Comparison of ENCODE assay signal across 7 mouse cellular contexts in genomic region chr6:87532953-87533710, GRCm38 (mm10). TPM values are rescaled to one million over a fixed set of nuclear protein-coding genes. Genes with fewer than 3 reads are reported as not detected.
DNase-seq lines count a peak whose midpoint lies in the region; ATAC-seq and TF ChIP-seq lines count a peak whose summit lies in the region.

Gene Arhgap25, minus strand, starts transcription at chr6:87533259.

- TF ChIP-seq CTCF in cerebellum, adult 2 months (IDR thresholded peaks at IDR 0.05; ENCODE audit: borderline replicate concordance, insufficient read depth, low read depth, low read length): no peak

- no peaks in the 10 kb centered on the region for H3K36me3 ChIP-seq in limb, embryonic 15.5 days
- H3K36me3 ChIP-seq in limb, embryonic 10.5 days: no peaks in the 10 kb centered on the region
- H3K36me3 ChIP-seq in embryonic facial prominence, embryonic 15.5 days: no peaks in the 10 kb centered on the region

- TF ChIP-seq POLR2A in cerebellum, adult 2 months (IDR thresholded peaks at IDR 0.05; ENCODE audit: borderline replicate concordance, insufficient read depth, low read length): no peak

- no peaks in the 10 kb centered on the region for H3K9me3 ChIP-seq in limb, embryonic 15.5 days
- H3K9me3 ChIP-seq in limb, embryonic 10.5 days (replicated peaks): no peaks in the 10 kb centered on the region
- no peaks in the 10 kb centered on the region for H3K9me3 ChIP-seq in embryonic facial prominence, embryonic 15.5 days (replicated peaks)

- H3K27ac ChIP-seq in limb, embryonic 15.5 days: 0 out of 2 replicates have a peak within 1 kb of the TSS, but pooled peaks have one; percentile 18
- H3K27ac ChIP-seq in limb, embryonic 10.5 days: no peak within 1 kb of the TSS
- peak within 1 kb of the TSS; percentile 65 for H3K27ac ChIP-seq in embryonic facial prominence, embryonic 15.5 days (replicated peaks)
- H3K27ac ChIP-seq in cerebellum, adult 2 months (ENCODE audit: insufficient read depth, low read length): no peak within 1 kb of the TSS

- DNase-seq in limb, embryonic 10.5 days (ENCODE audit: low spot score): no peak
- DNase-seq in lung, adult 18-20 months: peak; percentile 30 to 53
- peak; percentile 76 to 79 for DNase-seq in spleen, postnatal 36 days (ENCODE audit: low spot score in 2 of 2)
- no peak for DNase-seq in urinary bladder, postnatal 25 days (ENCODE audit: low spot score)
- no peak for DNase-seq in cerebellum, adult 2 months

- WGBS in limb, embryonic 15.5 days: 49% methylated on average over 14 of the region's 14 CpGs
- WGBS in limb, embryonic 10.5 days: 70% methylated on average over 14 of the region's 14 CpGs
- 44% methylated on average over 14 of the region's 14 CpGs for WGBS in embryonic facial prominence, embryonic 15.5 days
- WGBS in cerebellum, adult 2 months: 13% methylated on average over 14 of the region's 14 CpGs

- ATAC-seq in limb, embryonic 15.5 days (ENCODE audit: insufficient number of reproducible peaks, low FRiP score, low TSS enrichment, low read depth): no peak
- ATAC-seq in embryonic facial prominence, embryonic 15.5 days (ENCODE audit: insufficient number of reproducible peaks, low FRiP score, low TSS enrichment, low read depth): no peak

- H3K27me3 ChIP-seq in limb, embryonic 15.5 days: peaks cover 3% of the 10 kb centered on the region; the same call in 1 of the 2 replicates
- no peaks in the 10 kb centered on the region for H3K27me3 ChIP-seq in limb, embryonic 10.5 days (ENCODE audit: low read depth, poor library complexity, severe bottlenecking)
- no peaks in the 10 kb centered on the region for H3K27me3 ChIP-seq in embryonic facial prominence, embryonic 15.5 days
- no peaks in the 10 kb centered on the region for H3K27me3 ChIP-seq in cerebellum, adult 2 months (ENCODE audit: control insufficient read depth, insufficient read depth, low read length)

- H3K4me2 ChIP-seq in limb, embryonic 15.5 days: no peak within 1 kb of the TSS
- H3K4me2 ChIP-seq in embryonic facial prominence, embryonic 15.5 days (replicated peaks): no peak within 1 kb of the TSS

- H3K9ac ChIP-seq in limb, embryonic 15.5 days: no peak within 1 kb of the TSS
- no peak within 1 kb of the TSS for H3K9ac ChIP-seq in embryonic facial prominence, embryonic 15.5 days

- peaks cover 6% of the 10 kb centered on the region for H3K4me1 ChIP-seq in limb, embryonic 15.5 days
- 0 out of 2 replicates have a peak, but pooled peaks cover 2% of the 10 kb centered on the region for H3K4me1 ChIP-seq in limb, embryonic 10.5 days
- H3K4me1 ChIP-seq in embryonic facial prominence, embryonic 15.5 days: 0 out of 2 replicates have a peak, but pooled peaks cover 8% of the 10 kb centered on the region
- H3K4me1 ChIP-seq in cerebellum, adult 2 months (ENCODE audit: control insufficient read depth, insufficient read depth, low read length): no peaks in the 10 kb centered on the region

- no peak within 1 kb of the TSS for H3K4me3 ChIP-seq in limb, embryonic 15.5 days
- H3K4me3 ChIP-seq in limb, embryonic 10.5 days: no peak within 1 kb of the TSS
- H3K4me3 ChIP-seq in embryonic facial prominence, embryonic 15.5 days (replicated peaks): no peak within 1 kb of the TSS
- no peak within 1 kb of the TSS for H3K4me3 ChIP-seq in cerebellum, adult 2 months (replicated peaks; ENCODE audit: insufficient read depth, low read depth, low read length)

RNA-seq across cellular contexts. Expression of gene Arhgap25, which starts in this region (rescaled TPM):
- 7.6 and 8.4 TPM in 2 replicates for polyA plus RNA-seq in limb, embryonic 15.5 days (2015; fragmentation: Nextera tagmentation; extraction: Ambion mirVana)
- polyA plus RNA-seq in limb, embryonic 10.5 days (2016; fragmentation: Nextera tagmentation; extraction: Ambion mirVana): 2.3 and 2.6 TPM in 2 replicates
- 8.3 and 10.0 TPM in 2 replicates for polyA plus RNA-seq in embryonic facial prominence, embryonic 15.5 days (2015; fragmentation: Nextera tagmentation; extraction: Ambion mirVana)
- polyA plus RNA-seq in cerebellum, adult 2 months (2012; rRNA removed): 0.39 and 0.70 TPM in 2 replicates

Comparison
In these comparisons a context has a peak if more than half of its experiments do, and no peak if none do; other contexts are left out.
1. H3K27ac ChIP-seq: peak in limb, embryonic 15.5 days (single experiment) and embryonic facial prominence, embryonic 15.5 days (single experiment); none in limb, embryonic 10.5 days (single experiment) and cerebellum, adult 2 months (single experiment).
2. DNase-seq: peak in lung, adult 18-20 months (2 of 2) and spleen, postnatal 36 days (2 of 2); none in limb, embryonic 10.5 days (single experiment), urinary bladder, postnatal 25 days (single experiment) and cerebellum, adult 2 months (0 of 2).